Comparison of ENCODE assay signal across 8 mouse cellular contexts in the genomic region with DNA sequence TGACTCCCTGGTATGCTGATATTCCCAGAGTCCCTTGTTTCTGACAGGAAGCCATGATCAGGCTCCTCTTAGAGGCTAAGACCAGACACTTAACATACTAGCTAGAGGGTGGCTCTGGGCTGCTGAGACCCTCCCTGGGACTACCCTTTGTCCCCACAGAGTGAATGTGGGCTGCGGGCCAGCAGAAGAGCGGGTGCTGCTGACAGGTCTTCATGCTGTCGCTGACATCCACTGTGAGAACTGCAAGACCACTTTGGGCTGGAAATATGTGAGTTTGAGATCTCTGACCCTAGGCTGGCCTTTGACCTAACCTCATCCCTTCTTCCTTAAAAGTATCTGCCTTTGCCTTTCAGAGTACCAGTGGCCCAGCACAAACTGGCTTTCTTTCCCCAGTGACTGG. TPM values are rescaled to one million over a fixed set of nuclear protein-coding genes. Genes with fewer than 3 reads are reported as not detected.
A peak's percentile ranks its signal among the peaks of the same experiment; 100 is the strongest.
DNase-seq lines count a peak whose midpoint lies in the region; ATAC-seq and TF ChIP-seq lines count a peak whose summit lies in the region.
"Had no signal": no experiment of that assay in that cellular context is flagged by ENCODE, and none has a peak within 500 bp of the region (broad histone marks: within the 10 kb centered on the region; RNA-seq: fewer than 3 reads in every experiment).

No protein-coding gene starts in this region.

- TF ChIP-seq CTCF in left cerebral cortex, adult 2 months (IDR thresholded peaks at IDR 0.05), result no peak

- H3K36me3 ChIP-seq in forebrain, embryonic 14.5 days (ENCODE audit: control insufficient read depth, insufficient read depth, low read length), result peaks cover 23% of the 10 kb centered on the region; the same call in 1 of the 2 replicates
- H3K36me3 ChIP-seq in intestine, embryonic 14.5 days (ENCODE audit: control insufficient read depth, insufficient read depth, low read length), result peaks cover 13% of the 10 kb centered on the region
- H3K36me3 ChIP-seq in neural tube, embryonic 13.5 days, result peaks cover 16% of the 10 kb centered on the region

- 84% methylated on average over 3 of the region's 3 CpGs for WGBS in forebrain, embryonic 14.5 days
- WGBS in intestine, embryonic 14.5 days, result 86% methylated on average over 3 of the region's 3 CpGs
- 84% methylated on average over 3 of the region's 3 CpGs for WGBS in neural tube, embryonic 13.5 days

- intact Hi-C loops in left cerebral cortex, adult 2 months (cut with DNase I), result loop anchor here (5.0 kb wide), 2 partner anchors 76 to 126 kb away; no protein-coding TSS in a partner anchor

- no peaks in the 10 kb centered on the region for H3K9me3 ChIP-seq in forebrain, embryonic 14.5 days (replicated peaks; ENCODE audit: control insufficient read depth, low read length)
- no peaks in the 10 kb centered on the region for H3K9me3 ChIP-seq in intestine, embryonic 14.5 days (ENCODE audit: control insufficient read depth, low read length)
- no peaks in the 10 kb centered on the region for H3K9me3 ChIP-seq in neural tube, embryonic 13.5 days

- DNase-seq in left cerebral cortex, adult 2 months (ENCODE audit: extremely low spot score in 1 of 2, low spot score in 2 of 2), result no peak
- no peak for DNase-seq in left cerebral cortex, adult 8-10 months (ENCODE audit: low spot score in 2 of 2)
- no peak for DNase-seq in forebrain, embryonic 14.5 days (ENCODE audit: low spot score)
- no peak for DNase-seq in intestine, embryonic 14.5 days (ENCODE audit: low spot score)
- DNase-seq in urinary bladder, postnatal 4 days (ENCODE audit: low spot score in 2 of 2), result no peak
- DNase-seq in ovary, postnatal 36 days (ENCODE audit: low spot score), result no peak
- DNase-seq: thymus, adult 2 months had no signal

- no peak for ATAC-seq in forebrain, embryonic 14.5 days
- no peak for ATAC-seq in intestine, embryonic 14.5 days (replicated peaks; ENCODE audit: low FRiP score, low TSS enrichment, low read depth)
- ATAC-seq in neural tube, embryonic 13.5 days (ENCODE audit: low read depth), result no peak

- H3K4me3 ChIP-seq in left cerebral cortex, adult 2 months, result peak overlapping the region; percentile 70
- H3K4me3 ChIP-seq in forebrain, embryonic 14.5 days (ENCODE audit: low read depth, low read length), result no peak overlapping the region
- H3K4me3 ChIP-seq in intestine, embryonic 14.5 days (ENCODE audit: low read depth, low read length), result no peak overlapping the region
- peak overlapping the region; percentile 80 for H3K4me3 ChIP-seq in neural tube, embryonic 13.5 days

- H3K27ac ChIP-seq in left cerebral cortex, adult 2 months, result peak overlapping the region; percentile 99; the same call in 1 of the 2 replicates
- H3K27ac ChIP-seq in forebrain, embryonic 14.5 days (ENCODE audit: low read depth, low read length), result no peak overlapping the region
- 0 out of 2 replicates have a peak overlapping the region, but pooled peaks have one; percentile 22 for H3K27ac ChIP-seq in intestine, embryonic 14.5 days (ENCODE audit: low read depth)
- H3K27ac ChIP-seq in neural tube, embryonic 13.5 days (replicated peaks), result 0 out of 2 replicates have a peak overlapping the region, but pooled peaks have one; percentile 38

- no peaks in the 10 kb centered on the region for H3K27me3 ChIP-seq in forebrain, embryonic 14.5 days (replicated peaks; ENCODE audit: control insufficient read depth, insufficient read depth, low read length)
- no peaks in the 10 kb centered on the region for H3K27me3 ChIP-seq in intestine, embryonic 14.5 days (replicated peaks; ENCODE audit: control insufficient read depth, insufficient read depth, low read length)
- H3K27me3 ChIP-seq in neural tube, embryonic 13.5 days, result no peaks in the 10 kb centered on the region

- peak overlapping the region; percentile 94; the same call in 1 of the 2 replicates for H3K9ac ChIP-seq in forebrain, embryonic 14.5 days (ENCODE audit: low read length)
- 0 out of 2 replicates have a peak overlapping the region, but pooled peaks have one; percentile 77 for H3K9ac ChIP-seq in intestine, embryonic 14.5 days (ENCODE audit: low read length)
- H3K9ac ChIP-seq in neural tube, embryonic 13.5 days, result peak overlapping the region; percentile 99

- H3K4me2 ChIP-seq in forebrain, embryonic 14.5 days (ENCODE audit: low read length), result peak overlapping the region; percentile 95
- peak overlapping the region; percentile 90; the same call in 1 of the 2 replicates for H3K4me2 ChIP-seq in intestine, embryonic 14.5 days (ENCODE audit: low read length)
- peak overlapping the region; percentile 97 for H3K4me2 ChIP-seq in neural tube, embryonic 13.5 days

- H3K4me1 ChIP-seq in forebrain, embryonic 14.5 days (ENCODE audit: control insufficient read depth, insufficient read depth, low read length), result peaks cover 32% of the 10 kb centered on the region
- peaks cover 40% of the 10 kb centered on the region for H3K4me1 ChIP-seq in intestine, embryonic 14.5 days (replicated peaks; ENCODE audit: control insufficient read depth, insufficient read depth, low read length)
- peaks cover 64% of the 10 kb centered on the region for H3K4me1 ChIP-seq in neural tube, embryonic 13.5 days (replicated peaks)

RNA-seq across cellular contexts. Expression of a gene that starts 1.4 kb away (rescaled TPM):
- 100 to 1,000 TPM; 312 to 323 TPM for total RNA-seq in left cerebral cortex, adult 2 months (2021)
- total RNA-seq in left cerebral cortex, adult 8-10 months (2022), result 100 to 1,000 TPM; 256 to 289 (median 278) TPM
- polyA plus RNA-seq in forebrain, embryonic 14.5 days (2014; fragmentation: Nextera tagmentation; extraction: Ambion mirVana), result 206 and 230 TPM in 2 replicates
- 105 and 106 TPM in 2 replicates for polyA plus RNA-seq in intestine, embryonic 14.5 days (2014; fragmentation: Nextera tagmentation; extraction: Ambion mirVana)
- polyA plus RNA-seq in neural tube, embryonic 13.5 days (2015; fragmentation: Nextera tagmentation; extraction: Ambion mirVana), result 204 and 215 TPM in 2 replicates

RNA-seq across cellular contexts. Expression of a gene that starts 3.1 kb away (rescaled TPM):
- 1 to 10 TPM; 1.1 to 1.2 TPM for total RNA-seq in left cerebral cortex, adult 2 months (2021)
- under 1 TPM; 0.63 to 1.00 (median 0.84) TPM for total RNA-seq in left cerebral cortex, adult 8-10 months (2022)
- 0.42 and 0.47 TPM in 2 replicates for polyA plus RNA-seq in forebrain, embryonic 14.5 days (2014; fragmentation: Nextera tagmentation; extraction: Ambion mirVana)
- 0.36 and 0.47 TPM in 2 replicates for polyA plus RNA-seq in intestine, embryonic 14.5 days (2014; fragmentation: Nextera tagmentation; extraction: Ambion mirVana)
- 0.25 and 0.66 TPM in 2 replicates for polyA plus RNA-seq in neural tube, embryonic 13.5 days (2015; fragmentation: Nextera tagmentation; extraction: Ambion mirVana)

RNA-seq across cellular contexts. Expression of a gene that starts 12.0 kb away (rescaled TPM):
- total RNA-seq in left cerebral cortex, adult 2 months (2021), result 1 to 10 TPM; 2.4 to 3.4 TPM
- 1 to 10 TPM; 1.4 to 3.3 (median 2.3) TPM for total RNA-seq in left cerebral cortex, adult 8-10 months (2022)
- 1.2 and 1.3 TPM in 2 replicates for polyA plus RNA-seq in forebrain, embryonic 14.5 days (2014; fragmentation: Nextera tagmentation; extraction: Ambion mirVana)
- 3.6 and 3.9 TPM in 2 replicates for polyA plus RNA-seq in intestine, embryonic 14.5 days (2014; fragmentation: Nextera tagmentation; extraction: Ambion mirVana)
- 0.56 and 1.5 TPM in 2 replicates for polyA plus RNA-seq in neural tube, embryonic 13.5 days (2015; fragmentation: Nextera tagmentation; extraction: Ambion mirVana)

RNA-seq across cellular contexts. Expression of a gene that starts 14.1 kb away (rescaled TPM):
- total RNA-seq in left cerebral cortex, adult 2 months (2021), result 10 to 100 TPM; 50.4 TPM
- total RNA-seq in left cerebral cortex, adult 8-10 months (2022), result 10 to 100 TPM; 48.2 to 56.0 (median 51.2) TPM
- 231 and 256 TPM in 2 replicates for polyA plus RNA-seq in forebrain, embryonic 14.5 days (2014; fragmentation: Nextera tagmentation; extraction: Ambion mirVana)
- polyA plus RNA-seq in intestine, embryonic 14.5 days (2014; fragmentation: Nextera tagmentation; extraction: Ambion mirVana), result 277 and 280 TPM in 2 replicates
- polyA plus RNA-seq in neural tube, embryonic 13.5 days (2015; fragmentation: Nextera tagmentation; extraction: Ambion mirVana), result 216 and 230 TPM in 2 replicates

RNA-seq across cellular contexts. Expression of a gene that starts 18.7 kb away (rescaled TPM):
- total RNA-seq in left cerebral cortex, adult 2 months (2021), result 100 to 1,000 TPM; 155 to 166 TPM
- total RNA-seq in left cerebral cortex, adult 8-10 months (2022), result 100 to 1,000 TPM; 183 to 207 (median 190) TPM
- 90.8 and 99.7 TPM in 2 replicates for polyA plus RNA-seq in forebrain, embryonic 14.5 days (2014; fragmentation: Nextera tagmentation; extraction: Ambion mirVana)
- polyA plus RNA-seq in intestine, embryonic 14.5 days (2014; fragmentation: Nextera tagmentation; extraction: Ambion mirVana), result 101 and 104 TPM in 2 replicates
- 97.6 and 108 TPM in 2 replicates for polyA plus RNA-seq in neural tube, embryonic 13.5 days (2015; fragmentation: Nextera tagmentation; extraction: Ambion mirVana)

Comparison
In these comparisons a context has a peak if more than half of its experiments do, and no peak if none do; other contexts are left out.
1. H3K4me3 ChIP-seq: peak in left cerebral cortex, adult 2 months (single experiment) and neural tube, embryonic 13.5 days (single experiment); none in forebrain, embryonic 14.5 days (single experiment) and intestine, embryonic 14.5 days (single experiment).
2. Peak in every context shown above with its lines, with median percentiles within 50 percentile points of each other: H3K4me2 ChIP-seq and H3K9ac ChIP-seq.